Mouse (Mus musculus) stomach, embryonic 14.5 days (tissue): Measurements from ENCODE around the gene Rora. TPM values are rescaled to one million over a fixed set of nuclear protein-coding genes. Genes with fewer than 3 reads are reported as not detected.

Experiments used
- ATAC-seq: fragments of 200-750 bp; cut with Nextera tagmentation; 2 replicates; pipeline ENCODE4 v1.8.0; 2017; ENCODE audit warnings: low read depth, moderate TSS enrichment; ENCODE audit not compliant: insufficient number of reproducible peaks, insufficient read depth, low FRiP score
- H3K27ac ChIP-seq: fragments of 300-500 bp; sonication (generic); 2 replicates; pipeline ENCODE4 v1.5.1; 2014; ENCODE audit warnings: mild to moderate bottlenecking, low read length, moderate library complexity, mixed read lengths
- H3K27me3 ChIP-seq: fragments of 300-500 bp; sonication (generic); 2 replicates; pipeline ENCODE4 v1.6.1; 2014; ENCODE audit warnings: low read length, control low read depth, mixed read lengths; ENCODE audit not compliant: control insufficient read depth, insufficient read depth
- H3K36me3 ChIP-seq: fragments of 300-500 bp; sonication (generic); 2 replicates; pipeline ENCODE4 v1.6.1; 2014; ENCODE audit warnings: mild to moderate bottlenecking, control low read depth, low read length, moderate library complexity, mixed read lengths; ENCODE audit not compliant: control insufficient read depth, insufficient read depth
- H3K4me1 ChIP-seq: fragments of 300-500 bp; sonication (generic); 2 replicates; pipeline ENCODE4 v1.6.1; 2014; ENCODE audit warnings: low read length, control low read depth, mixed read lengths; ENCODE audit not compliant: control insufficient read depth, insufficient read depth
- H3K4me2 ChIP-seq: fragments of 300-500 bp; sonication (generic); replicated peaks from 2 replicates; pipeline ENCODE4 v1.6.1; 2014; ENCODE audit warnings: low read depth, low read length, control low read depth
- H3K4me3 ChIP-seq: fragments of 300-500 bp; sonication (generic); 2 replicates; pipeline ENCODE4 v1.5.1; 2014; ENCODE audit warnings: low read depth, low read length, control low read depth
- H3K9ac ChIP-seq: fragments of 300-500 bp; sonication (generic); replicated peaks from 2 replicates; pipeline ENCODE4 v1.6.1; 2014; ENCODE audit warnings: low read depth, mild to moderate bottlenecking, control low read depth, low read length, moderate library complexity, mixed read lengths
- H3K9me3 ChIP-seq: fragments of 300-500 bp; sonication (generic); 2 replicates; pipeline ENCODE4 v1.6.1; 2016; ENCODE audit warnings: low read depth, low read length, control low read depth; ENCODE audit not compliant: control insufficient read depth
- WGBS: fragments of 180-500 bp; shearing (Covaris S2); extraction: QIAGEN DNeasy Blood & Tissue Kit; methylation state at CpG from one replicate; pipeline ENCODE4 v1.1.7; 2014; 5-methylcytosine and 5-hydroxymethylcytosine counted together
- polyA plus RNA-seq: library from polyadenylated mRNA; unstranded; fragments of >200 nt; fragmentation: Nextera tagmentation; extraction: Ambion mirVana; gene quantifications from 2 replicates; pipeline ENCODE4 v1.2.1, GENCODE M21; 2014

Gene Rora
- polyA plus RNA-seq, 1 experiment from 2014 or later, result 7.1 TPM

GRCm38 (mm10) chr9:68874544-68874943, 221.0 kb downstream of the Rora start:
- Histone ChIP-seq H3K27ac (no peak overlapping the region), H3K27me3 (no peaks in the 10 kb centered on the region), H3K4me1 (no peaks in the 10 kb centered on the region), H3K9me3 (no peaks in the 10 kb centered on the region), H3K9ac (no peak overlapping the region), H3K4me2 (no peak overlapping the region), H3K36me3 (no peaks in the 10 kb centered on the region), H3K4me3 (no peak overlapping the region)
- ATAC-seq, result no peak
- 76% methylated on average over 2 of the region's 2 CpGs for WGBS

DNA sequence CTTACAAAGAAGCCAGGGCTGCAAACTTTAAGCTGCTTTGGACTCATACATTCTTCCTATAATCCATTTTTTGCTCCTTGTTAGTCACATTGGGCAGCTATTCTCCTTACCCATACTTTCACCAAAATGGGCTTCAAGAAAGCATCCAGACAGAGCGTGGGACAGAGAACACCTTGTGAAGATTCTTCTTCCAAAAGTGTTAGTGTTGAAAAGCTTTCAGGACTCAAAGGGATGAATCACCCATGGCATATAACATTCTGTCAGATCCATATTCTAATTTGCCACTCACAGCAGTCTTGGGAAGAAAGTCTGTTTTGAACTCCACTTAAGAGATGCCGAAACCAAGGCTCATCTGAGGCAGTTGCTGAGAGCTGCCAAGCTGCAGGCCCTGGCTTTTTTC, 222.2 kb downstream of the Rora start:
- Histone ChIP-seq H3K4me3 (no peak overlapping the region), H3K36me3 (no peaks in the 10 kb centered on the region), H3K9me3 (no peaks in the 10 kb centered on the region), H3K27ac (no peak overlapping the region), H3K27me3 (no peaks in the 10 kb centered on the region), H3K4me2 (no peak overlapping the region), H3K4me1 (0 out of 2 replicates have a peak, but pooled peaks cover 3% of the 10 kb centered on the region), H3K9ac (no peak overlapping the region)
- ATAC-seq, result no peak
- 87% methylated on average over 2 of the region's 2 CpGs for WGBS

DNA sequence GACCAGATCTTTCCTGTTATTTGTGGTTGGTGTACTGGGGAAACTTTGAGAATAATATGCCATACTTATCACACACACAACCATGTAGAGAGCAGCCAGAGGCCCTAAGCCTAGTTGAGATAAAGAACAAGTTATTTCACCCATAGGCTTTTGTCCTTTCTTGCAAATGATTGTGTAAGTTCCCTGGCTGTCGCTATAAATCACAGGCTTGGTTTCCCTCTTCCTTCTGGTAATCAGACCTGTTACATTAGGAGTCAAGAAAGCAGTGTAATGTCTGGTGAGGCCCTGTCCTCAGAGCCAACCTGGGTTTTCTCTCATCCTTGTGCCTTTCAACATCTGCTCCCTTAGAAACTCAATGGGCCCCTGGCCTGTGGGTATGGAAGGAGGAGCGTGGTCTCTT, 222.7 kb downstream of the Rora start:
- no peaks in the 10 kb centered on the region for H3K9me3 ChIP-seq
- 76% methylated on average over 2 of the region's 2 CpGs for WGBS
- H3K27me3 ChIP-seq, result no peaks in the 10 kb centered on the region
- 0 out of 2 replicates have a peak, but pooled peaks cover 5% of the 10 kb centered on the region for H3K4me1 ChIP-seq
- no peak overlapping the region for H3K4me2 ChIP-seq
- H3K36me3 ChIP-seq, result no peaks in the 10 kb centered on the region
- no peak overlapping the region for H3K4me3 ChIP-seq
- no peak overlapping the region for H3K9ac ChIP-seq
- ATAC-seq, result no peak
- H3K27ac ChIP-seq, result no peak overlapping the region

DNA sequence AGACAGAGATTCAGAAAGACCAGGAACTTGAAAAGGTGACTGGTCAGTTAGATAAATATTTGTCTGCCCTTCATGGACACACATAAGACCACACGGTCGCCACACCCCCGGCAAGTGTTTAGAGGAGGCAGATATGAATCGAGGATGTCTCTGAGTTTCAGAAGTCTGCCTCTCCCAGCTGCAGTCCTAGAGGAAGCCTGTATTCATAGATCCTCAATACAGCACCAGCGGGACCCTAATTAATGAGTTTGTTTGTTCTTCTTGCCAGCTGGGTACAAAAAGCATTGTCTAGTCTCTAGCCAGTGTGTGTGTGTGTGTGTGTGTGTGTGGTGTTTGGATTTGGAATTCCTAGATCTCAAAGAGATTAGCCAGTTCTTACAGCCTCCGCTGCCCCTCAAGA, 228.3 kb downstream of the Rora start:
- H3K27ac ChIP-seq, result no peak overlapping the region
- peaks cover 19% of the 10 kb centered on the region; the same call in 1 of the 2 replicates for H3K4me1 ChIP-seq
- 38% methylated on average over 6 of the region's 6 CpGs for WGBS
- no peak overlapping the region for H3K4me2 ChIP-seq
- no peak overlapping the region for H3K9ac ChIP-seq
- H3K27me3 ChIP-seq, result no peaks in the 10 kb centered on the region
- no peak overlapping the region for H3K4me3 ChIP-seq
- ATAC-seq, result no peak
- H3K36me3 ChIP-seq, result no peaks in the 10 kb centered on the region
- no peaks in the 10 kb centered on the region for H3K9me3 ChIP-seq

GRCm38 (mm10) chr9:68883005-68883404, 229.4 kb downstream of the Rora start:
- Histone ChIP-seq H3K4me3 (no peak overlapping the region), H3K4me1 (peaks cover 19% of the 10 kb centered on the region; the same call in 1 of the 2 replicates), H3K9ac (no peak overlapping the region), H3K27ac (no peak overlapping the region), H3K27me3 (no peaks in the 10 kb centered on the region), H3K4me2 (no peak overlapping the region), H3K36me3 (no peaks in the 10 kb centered on the region), H3K9me3 (no peaks in the 10 kb centered on the region)
- no peak for ATAC-seq
- 65% methylated on average over 6 of the region's 6 CpGs for WGBS

- no peak for ATAC-seq
- peaks cover 23% of the 10 kb centered on the region; the same call in 1 of the 2 replicates for H3K4me1 ChIP-seq
- H3K9me3 ChIP-seq, result no peaks in the 10 kb centered on the region
- no peak overlapping the region for H3K9ac ChIP-seq
- 80% methylated on average over 8 of the region's 8 CpGs for WGBS
- H3K27ac ChIP-seq, result no peak overlapping the region
- no peaks in the 10 kb centered on the region for H3K27me3 ChIP-seq
- no peaks in the 10 kb centered on the region for H3K36me3 ChIP-seq
- no peak overlapping the region for H3K4me2 ChIP-seq
- H3K4me3 ChIP-seq, result no peak overlapping the region
Measured at GRCm38 (mm10) chr9:68883687-68884086, 230.1 kb downstream of the Rora start.

- ATAC-seq, result no peak
- Histone ChIP-seq H3K9me3 (no peaks in the 10 kb centered on the region), H3K4me1 (peaks cover 23% of the 10 kb centered on the region; the same call in 1 of the 2 replicates), H3K27me3 (no peaks in the 10 kb centered on the region), H3K4me3 (no peak overlapping the region), H3K4me2 (no peak overlapping the region), H3K9ac (no peak overlapping the region), H3K36me3 (no peaks in the 10 kb centered on the region), H3K27ac (peak overlapping the region; percentile 12; the same call in 1 of the 2 replicates)
- 60% methylated on average over 9 of the region's 9 CpGs for WGBS
Measured at GRCm38 (mm10) chr9:68884451-68885035, 231.0 kb downstream of the Rora start.

DNA sequence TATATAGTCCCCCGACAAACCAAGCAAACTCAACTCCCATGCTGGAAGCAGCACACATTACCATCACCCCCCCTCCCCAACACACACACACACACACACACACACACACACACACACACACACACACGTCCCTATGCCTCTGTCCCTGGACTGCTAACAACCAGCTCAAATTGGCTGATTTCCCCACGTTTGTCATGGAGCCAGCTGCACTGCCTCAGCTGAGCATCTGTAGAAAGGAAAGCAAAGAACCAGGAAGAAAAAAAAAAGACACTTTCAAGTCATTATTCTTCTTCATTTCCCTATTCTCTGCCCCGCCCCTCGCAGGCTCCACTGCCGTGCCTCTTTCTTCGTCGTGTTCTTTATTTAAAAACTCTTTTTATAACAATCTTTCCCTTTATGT, 235.1 kb downstream of the Rora start:
- Histone ChIP-seq H3K27me3 (no peaks in the 10 kb centered on the region), H3K9me3 (no peaks in the 10 kb centered on the region), H3K4me1 (peaks cover 13% of the 10 kb centered on the region; the same call in 1 of the 2 replicates), H3K36me3 (no peaks in the 10 kb centered on the region), H3K4me2 (no peak overlapping the region), H3K27ac (peak overlapping the region; percentile 50; the same call in 1 of the 2 replicates), H3K4me3 (no peak overlapping the region), H3K9ac (no peak overlapping the region)
- WGBS, result 16% methylated on average over 8 of the region's 8 CpGs
- peak; percentile 77 for ATAC-seq

DNA sequence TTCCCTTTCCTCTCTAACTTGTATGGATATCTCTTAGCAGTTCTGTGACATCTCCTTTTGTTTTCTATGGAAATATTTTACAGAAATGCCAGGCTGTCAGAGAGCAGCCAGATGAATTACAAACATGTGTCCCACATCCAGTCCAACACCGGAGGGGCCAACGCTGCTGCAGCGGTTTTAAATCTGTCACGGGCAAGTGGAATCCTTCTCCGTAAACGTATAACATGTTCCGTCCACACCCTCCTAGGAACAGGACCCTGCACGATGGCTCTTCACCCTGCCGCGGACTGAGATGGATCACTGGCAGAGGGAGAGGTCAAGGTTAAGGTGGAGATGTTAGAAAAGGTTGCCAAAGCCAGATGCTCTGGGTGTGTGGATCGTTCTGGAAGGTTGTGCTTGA, 237.8 kb downstream of the Rora start:
- no peak overlapping the region for H3K27ac ChIP-seq
- peaks cover 4% of the 10 kb centered on the region; the same call in 1 of the 2 replicates for H3K4me1 ChIP-seq
- no peak overlapping the region for H3K4me2 ChIP-seq
- H3K4me3 ChIP-seq, result no peak overlapping the region
- ATAC-seq, result no peak
- 45% methylated on average over 11 of the region's 11 CpGs for WGBS
- H3K9me3 ChIP-seq, result no peaks in the 10 kb centered on the region
- H3K36me3 ChIP-seq, result no peaks in the 10 kb centered on the region
- H3K27me3 ChIP-seq, result no peaks in the 10 kb centered on the region
- H3K9ac ChIP-seq, result no peak overlapping the region
